Mouse (Mus musculus) myocyte (in vitro differentiated cells): ENCODE measurements around the gene Zfp771. TPM values are rescaled to one million over a fixed set of nuclear protein-coding genes. Genes with fewer than 3 reads are reported as not detected.

Experiments
- H3K27me3 ChIP-seq: one replicate; pipeline ENCODE4 v1.6.1; 2011; ENCODE audit not compliant: control insufficient read depth, insufficient read depth, insufficient read length
- H3K36me3 ChIP-seq: one replicate; pipeline ENCODE4 v1.6.1; 2011; ENCODE audit not compliant: control insufficient read depth, insufficient read depth
- H3K4me2 ChIP-seq: one replicate; pipeline ENCODE4 v1.6.1; 2011; ENCODE audit warnings: low read depth, control low read depth
- H3K4me3 ChIP-seq: one replicate; pipeline ENCODE4 v1.5.1; 2011; ENCODE audit warnings: mild to moderate bottlenecking, control low read depth, moderate library complexity
- H3K79me2 ChIP-seq: one replicate; pipeline ENCODE4 v1.6.1; 2011; ENCODE audit not compliant: control insufficient read depth, insufficient read depth
- H3ac ChIP-seq: one replicate; pipeline ENCODE4 v1.6.1; 2011; ENCODE audit not compliant: control insufficient read depth, insufficient read length
- CEBPB ChIP-seq: IDR thresholded peaks from 2 replicates; pipeline ENCODE4 v1.6.1; 2011; ENCODE audit warnings: mild to moderate bottlenecking, moderate library complexity; ENCODE audit not compliant: poor library complexity, insufficient read depth, severe bottlenecking
- E2F4 ChIP-seq: IDR thresholded peaks from one replicate; pipeline ENCODE4 v1.6.1; 2011; ENCODE audit warnings: mild to moderate bottlenecking, control low read depth, moderate library complexity; ENCODE audit not compliant: insufficient read depth
- MAX ChIP-seq: IDR thresholded peaks from one replicate; pipeline ENCODE4 v1.6.1; 2011; ENCODE audit warnings: low read depth, mild to moderate bottlenecking, control low read depth
- MYOD1 ChIP-seq, 3 experiments: IDR thresholded peaks; one replicate each; pipeline ENCODE4 v1.6.1; 2011; ENCODE audit warnings: control low read depth in 2 of 3, low read depth in 2 of 3, mild to moderate bottlenecking in 2 of 3, moderate library complexity in 1 of 3; ENCODE audit not compliant: insufficient read length in 2 of 3, control insufficient read depth in 1 of 3
- MYOG ChIP-seq, 3 experiments: IDR thresholded peaks; one replicate each; pipeline ENCODE4 v1.6.1; 2011; ENCODE audit warnings: control low read depth in 2 of 3, low read depth in 2 of 3, mild to moderate bottlenecking in 2 of 3; ENCODE audit not compliant: insufficient read length in 2 of 3, control insufficient read depth in 1 of 3, insufficient read depth in 1 of 3
- POLR2A ChIP-seq: IDR thresholded peaks from one replicate; pipeline ENCODE4 v1.6.1; 2011; ENCODE audit warnings: low read depth, mild to moderate bottlenecking, control low read depth, moderate library complexity; ENCODE audit not compliant: insufficient read length
- POLR2AphosphoS2 ChIP-seq: IDR thresholded peaks from one replicate; pipeline ENCODE4 v1.6.1; 2011; ENCODE audit warnings: low read depth, control low read depth; ENCODE audit not compliant: insufficient read length
- REST ChIP-seq: IDR thresholded peaks from one replicate; pipeline ENCODE4 v1.6.1; 2011; ENCODE audit warnings: mild to moderate bottlenecking, control low read depth, moderate library complexity; ENCODE audit not compliant: insufficient read depth, insufficient read length
- SRF ChIP-seq: IDR thresholded peaks from one replicate; pipeline ENCODE4 v1.6.1; 2011; ENCODE audit warnings: low read depth; ENCODE audit not compliant: control insufficient read depth, insufficient read length
- TCF12 ChIP-seq: IDR thresholded peaks from one replicate; pipeline ENCODE4 v1.6.1; 2011; ENCODE audit warnings: mild to moderate bottlenecking, control low read depth; ENCODE audit not compliant: poor library complexity, insufficient read depth, severe bottlenecking
- TCF3 ChIP-seq: IDR thresholded peaks from one replicate; pipeline ENCODE4 v1.6.1; 2011; ENCODE audit warnings: low read depth, control low read depth; ENCODE audit not compliant: insufficient read length
- USF1 ChIP-seq: IDR thresholded peaks from one replicate; pipeline ENCODE4 v1.6.1; 2011; ENCODE audit warnings: low read depth, mild to moderate bottlenecking, control low read depth, moderate library complexity
- polyA plus RNA-seq: library from polyadenylated mRNA; unstranded; fragments of >200 nt; fragmentation: generic; extraction: Trizol; gene quantifications from one replicate; pipeline ENCODE4 v1.2.1, GENCODE M21; 2012; ENCODE audit warnings: missing spikeins

Zfp771 gene
- 34.9 TPM for polyA plus RNA-seq

- no peaks in the 10 kb centered on the region for H3K36me3 ChIP-seq
- H3K27me3 ChIP-seq = no peaks in the 10 kb centered on the region
- H3K4me3 ChIP-seq = peak within 1 kb of the TSS; percentile 57
- peak within 1 kb of the TSS; percentile 89 for H3K4me2 ChIP-seq
- no peak for TF ChIP-seq MAX
- peak; percentile 86 for TF ChIP-seq POLR2A
- TF ChIP-seq MYOD1 (IDR thresholded peaks at IDR 0.05; ENCODE audit: control insufficient read depth in 1 of 3, insufficient read length in 2 of 3, low read depth in 2 of 3) = no peak
- TF ChIP-seq MYOG (IDR thresholded peaks at IDR 0.05; ENCODE audit: control insufficient read depth in 1 of 3, insufficient read depth in 1 of 3, insufficient read length in 2 of 3, low read depth in 2 of 3) = peak in 1 of 3 experiments; percentile 18
- peak; percentile 39 for TF ChIP-seq POLR2AphosphoS2
- TF ChIP-seq REST = no peak
- H3ac ChIP-seq = peak within 1 kb of the TSS; percentile 84
- peaks cover 18% of the 10 kb centered on the region for H3K79me2 ChIP-seq
Observed at GRCm38 (mm10) chr7:127243870-127244657, at the start of gene Zfp771. Gene Zfp771 (plus strand): TSS chr7:127244274.

- Histone ChIP-seq H3K27me3 (no peaks in the 10 kb centered on the region), H3ac (peak overlapping the region; percentile 85), H3K79me2 (peaks cover 10% of the 10 kb centered on the region), H3K36me3 (peaks cover 24% of the 10 kb centered on the region), H3K4me3 (peak overlapping the region; percentile 64), H3K4me2 (peak overlapping the region; percentile 75)
- TF ChIP-seq USF1 (no peak), TCF12 (no peak), CEBPB (no peak), REST (no peak), POLR2A (no peak), POLR2AphosphoS2 (no peak), TCF3 (no peak), E2F4 (no peak), SRF (no peak), MAX (no peak), MYOD1 (IDR thresholded peaks at IDR 0.05; ENCODE audit: control insufficient read depth in 1 of 3, insufficient read length in 2 of 3, low read depth in 2 of 3) (no peak), MYOG (IDR thresholded peaks at IDR 0.05; ENCODE audit: control insufficient read depth in 1 of 3, insufficient read depth in 1 of 3, insufficient read length in 2 of 3, low read depth in 2 of 3) (no peak)
Observed at GRCm38 (mm10) chr7:127194633-127195029, 49.4 kb upstream of the Zfp771 start.

GRCm38 (mm10) chr7:127195544-127196295 is 48.4 kb upstream of the Zfp771 start, which contains the start of gene Cd2bp2:
Gene Cd2bp2 (minus strand): TSS chr7:127196050.
- Histone ChIP-seq H3K4me3 (peak within 1 kb of the TSS; percentile 64), H3K36me3 (peaks cover 26% of the 10 kb centered on the region), H3K27me3 (no peaks in the 10 kb centered on the region), H3ac (peak within 1 kb of the TSS; percentile 85), H3K4me2 (peak within 1 kb of the TSS; percentile 83), H3K79me2 (peaks cover 10% of the 10 kb centered on the region)
- TF ChIP-seq TCF12 = no peak
- no peak for TF ChIP-seq MYOD1 (IDR thresholded peaks at IDR 0.05; ENCODE audit: control insufficient read depth in 1 of 3, insufficient read length in 2 of 3, low read depth in 2 of 3)
- peak; percentile 86 for TF ChIP-seq E2F4
- peak; percentile 15 for TF ChIP-seq MAX
- peak; percentile 99 for TF ChIP-seq POLR2AphosphoS2
- TF ChIP-seq POLR2A = peak; percentile 58
- TF ChIP-seq USF1 = peak; percentile 10
- peak; percentile 64; the same call in 1 of the 2 replicates for TF ChIP-seq CEBPB

GRCm38 (mm10) chr7:127196484-127196883 is 47.6 kb upstream of the Zfp771 start:
- Histone ChIP-seq H3K27me3 (no peaks in the 10 kb centered on the region), H3ac (peak overlapping the region; percentile 85), H3K4me3 (peak overlapping the region; percentile 64), H3K79me2 (peaks cover 10% of the 10 kb centered on the region), H3K4me2 (peak overlapping the region; percentile 83), H3K36me3 (peaks cover 34% of the 10 kb centered on the region)
- TF ChIP-seq POLR2A (no peak), E2F4 (no peak), POLR2AphosphoS2 (peak; percentile 75), CEBPB (no peak)

- Histone ChIP-seq H3K4me2 (peak overlapping the region; percentile 76), H3K79me2 (peaks cover 54% of the 10 kb centered on the region), H3K27me3 (no peaks in the 10 kb centered on the region), H3K36me3 (peaks cover 28% of the 10 kb centered on the region), H3ac (peak overlapping the region; percentile 80), H3K4me3 (peak overlapping the region; percentile 97)
- TF ChIP-seq SRF = no peak
- TF ChIP-seq POLR2A = no peak
- TF ChIP-seq TCF12 = no peak
- no peak for TF ChIP-seq TCF3
- no peak for TF ChIP-seq REST
- TF ChIP-seq MAX = no peak
- no peak for TF ChIP-seq USF1
- no peak for TF ChIP-seq MYOG (IDR thresholded peaks at IDR 0.05; ENCODE audit: control insufficient read depth in 1 of 3, insufficient read depth in 1 of 3, insufficient read length in 2 of 3, low read depth in 2 of 3)
- TF ChIP-seq CEBPB = no peak
- TF ChIP-seq MYOD1 (IDR thresholded peaks at IDR 0.05; ENCODE audit: control insufficient read depth in 1 of 3, insufficient read length in 2 of 3, low read depth in 2 of 3) = no peak
- TF ChIP-seq POLR2AphosphoS2 = no peak
- no peak for TF ChIP-seq E2F4
Observed at GRCm38 (mm10) chr7:127206606-127207005, 37.5 kb upstream of the Zfp771 start.
